Mouse (Mus musculus): ENCODE measurements around the gene Zfp740.

DNA sequence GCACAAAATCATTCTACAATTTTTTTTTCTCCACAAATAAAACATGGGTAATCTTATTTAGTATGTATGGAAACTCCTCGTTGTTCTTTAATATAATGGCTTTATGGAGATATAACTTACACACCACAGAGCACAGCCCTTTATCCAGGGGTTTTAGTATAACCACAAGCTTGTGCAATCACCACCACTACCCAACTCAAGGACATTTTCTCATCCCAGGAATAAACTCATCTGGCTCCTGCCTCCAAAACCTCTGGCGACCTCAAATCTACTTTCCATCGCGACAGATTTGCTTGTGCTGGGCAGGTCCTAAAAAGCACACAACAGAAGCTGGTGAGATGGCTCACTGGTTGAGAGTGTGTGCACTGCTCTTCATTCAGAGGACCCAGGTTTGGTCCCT, 9.4 kb upstream of the Zfp740 start:
- TF ChIP-seq POLR2A (IDR thresholded peaks at IDR 0.05; ENCODE audit: control insufficient read depth, extremely low read depth, insufficient read depth, low read length, poor library complexity) (no peak), CTCF (IDR thresholded peaks at IDR 0.05; ENCODE audit: borderline replicate concordance, control insufficient read depth, extremely low read depth, insufficient read depth, low read length, poor library complexity) (no peak)

All from thymus, adult 2 months (tissue).